Mouse (Mus musculus) layer of hippocampus, postnatal 14 days (tissue): Measurements from ENCODE around the gene Pacsin3. TPM values are rescaled to one million over a fixed set of nuclear protein-coding genes. Genes with fewer than 3 reads are reported as not detected.

ENCODE experiments used
- DNase-seq, 2 experiments: peaks; one replicate each; pipeline ENCODE4 v3.0.0; 2021 to 2022; ENCODE audit warnings: low spot score in 2 of 2, mixed read lengths in 1 of 2
- total RNA-seq, 2 experiments: library from RNA; stranded (reverse); gene quantifications; 2 replicates each; pipeline ENCODE4 v1.2.3; 2021

The Pacsin3 gene
- total RNA-seq, 2 experiments from 2014 or later: 23.2 to 25.5 TPM

- no peak for DNase-seq
These were observed 45.0 kb downstream of the Pacsin3 start for GRCm38 (mm10) chr2:91300784-91301183.

GRCm38 (mm10) chr2:91301836-91302235, 46.1 kb downstream of the Pacsin3 start:
- DNase-seq: no peak

DNA sequence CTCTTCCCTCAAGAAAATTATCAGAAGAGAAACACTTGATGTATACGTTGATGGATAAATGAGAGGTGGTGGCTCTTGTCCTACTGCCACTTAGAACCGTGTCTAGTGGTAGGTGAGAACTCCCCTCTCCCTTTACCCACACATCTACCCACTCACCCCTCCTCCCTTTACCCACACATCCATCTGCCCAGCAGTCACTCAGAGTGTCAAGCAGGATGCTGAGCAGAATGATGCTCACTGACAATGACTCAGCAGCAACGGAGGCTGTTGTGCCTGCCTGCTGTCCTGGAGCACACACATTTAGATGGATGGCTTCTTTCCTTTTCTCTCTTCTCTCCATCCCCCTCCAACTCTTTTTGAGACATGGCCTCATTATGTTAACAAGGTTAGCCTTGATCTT, 47.1 kb downstream of the Pacsin3 start:
- peak in 1 of 2 experiments; percentile 60 for DNase-seq

DNA sequence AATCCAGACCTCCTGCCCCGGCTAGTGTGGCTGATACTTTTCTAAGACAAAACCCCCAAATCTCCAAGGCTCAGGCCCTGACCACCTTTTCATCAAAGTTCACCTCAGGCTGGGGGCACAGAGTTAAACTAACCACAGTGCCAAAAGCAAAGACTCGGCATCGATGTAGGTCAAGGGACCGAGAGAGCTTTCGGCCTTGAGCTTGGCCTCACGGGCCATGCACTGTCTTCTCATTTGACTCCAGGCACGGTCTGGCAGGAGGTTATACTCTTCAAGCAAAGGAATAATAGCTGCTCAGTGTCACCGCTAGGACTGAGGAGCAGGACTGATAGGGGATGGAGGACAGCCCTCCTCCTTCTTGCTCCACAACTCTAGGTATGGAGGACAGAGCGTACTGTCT, 50.2 kb downstream of the Pacsin3 start:
- DNase-seq: no peak

DNA sequence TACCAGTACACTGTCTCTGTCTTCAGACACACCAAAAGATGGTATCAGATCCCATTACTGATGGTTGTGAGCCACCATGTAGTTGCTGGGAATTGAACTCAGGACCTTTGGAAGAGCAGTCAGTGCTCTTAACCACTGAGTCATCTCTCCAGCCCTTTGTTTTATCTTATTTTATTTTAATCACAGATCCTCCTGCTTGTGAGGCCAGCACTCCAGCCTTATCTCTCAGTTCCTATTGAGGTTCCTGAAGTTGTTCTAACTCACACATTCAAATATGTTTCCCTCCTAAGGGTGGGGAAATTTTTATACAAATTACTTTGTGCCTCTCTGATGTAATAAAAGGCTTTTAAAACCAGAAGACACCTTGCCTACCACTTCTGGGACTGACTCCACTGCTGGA, 50.8 kb downstream of the Pacsin3 start:
- DNase-seq: no peak

DNA sequence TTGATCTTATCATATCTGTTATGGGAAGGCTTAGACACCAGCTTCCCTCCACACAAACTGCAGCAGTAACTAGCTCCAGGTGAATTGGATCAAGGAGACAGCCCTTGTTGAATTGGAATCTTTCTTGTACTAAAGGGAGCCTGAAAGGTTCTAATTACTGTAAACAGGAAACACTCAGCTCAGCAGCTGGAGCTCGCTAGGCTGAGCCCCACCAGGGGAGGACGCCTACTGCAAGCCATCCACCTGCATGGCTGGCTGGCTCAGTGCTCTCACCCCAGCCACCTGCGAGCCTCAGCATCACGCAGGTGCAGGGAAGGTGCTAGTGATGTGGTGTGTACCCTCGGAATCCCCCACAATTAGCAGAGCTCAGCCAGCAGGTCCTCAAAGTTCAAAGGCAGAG, 52.9 kb downstream of the Pacsin3 start:
- DNase-seq: no peak

- DNase-seq: no peak
These were observed 53.8 kb downstream of the Pacsin3 start for GRCm38 (mm10) chr2:91309546-91309945.

DNA sequence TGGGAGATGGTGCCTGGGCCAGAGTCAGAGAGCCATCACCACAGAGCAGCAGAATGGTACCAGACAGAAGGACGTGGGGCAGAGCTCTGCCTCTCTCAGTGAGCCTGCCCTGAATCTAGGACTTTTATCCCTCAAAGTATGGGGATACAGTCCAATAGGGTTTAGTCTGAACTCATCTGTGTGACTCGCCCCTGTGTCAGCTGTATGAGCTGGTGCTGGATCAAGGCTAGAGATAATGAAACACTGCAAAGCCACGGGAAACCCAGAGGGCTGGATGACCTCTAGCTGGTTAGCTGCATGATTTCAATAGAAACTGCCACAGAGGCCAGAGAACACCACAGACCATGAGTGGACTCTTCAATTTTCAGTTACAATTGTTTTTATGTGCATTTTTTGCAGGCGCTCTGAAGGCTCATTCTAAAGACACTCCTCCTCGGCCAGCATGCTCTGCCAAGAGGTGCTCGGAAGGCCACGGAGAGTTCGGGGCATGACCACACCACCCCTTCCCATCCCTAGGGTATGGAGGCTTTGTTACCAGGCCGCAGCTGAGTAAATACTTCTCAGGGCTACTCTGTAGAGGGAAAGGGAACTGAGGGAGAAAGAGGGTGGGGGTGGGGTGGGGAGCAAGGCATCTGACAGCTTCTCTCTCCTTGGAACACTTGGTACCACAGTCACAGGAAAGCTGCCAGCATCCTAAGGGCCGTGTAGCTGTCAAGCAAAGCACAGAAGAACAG, 57.0 kb downstream of the Pacsin3 start:
- DNase-seq: peak in 1 of 2 experiments; percentile 42

- DNase-seq: no peak
These were observed 58.4 kb downstream of the Pacsin3 start for GRCm38 (mm10) chr2:91314184-91314583.

Other genes with a start within 250 kb of the Pacsin3 start
- under 1 TPM; 0.35 to 0.43 TPM for gene Rapsn, start 220.3 kb upstream of the Pacsin3 start, total RNA-seq
- gene Psmc3, start 201.9 kb upstream of the Pacsin3 start, total RNA-seq: 100 to 1,000 TPM; 214 to 234 TPM
- gene Slc39a13, start 185.5 kb upstream of the Pacsin3 start, total RNA-seq: 10 to 100 TPM; 24.7 to 29.6 TPM
- 1 to 10 TPM; 4.0 to 4.5 TPM for gene Spi1, start 173.6 kb upstream of the Pacsin3 start, total RNA-seq
- under 1 TPM; 0.48 to 0.62 TPM for gene Mybpc3, start 137.8 kb upstream of the Pacsin3 start, total RNA-seq
- gene Madd, start 72.1 kb upstream of the Pacsin3 start, total RNA-seq: 100 to 1,000 TPM; 197 to 207 TPM
- 1 to 10 TPM; 3.3 to 5.1 TPM for gene Nr1h3, start 53.1 kb upstream of the Pacsin3 start, total RNA-seq
- gene Acp2, start 53.1 kb upstream of the Pacsin3 start, total RNA-seq: 10 to 100 TPM; 57.3 to 57.9 TPM
- 1 to 10 TPM; 7.3 to 9.1 TPM for gene Ddb2, start 19.0 kb upstream of the Pacsin3 start, total RNA-seq
- gene Arfgap2, start 9.0 kb downstream of the Pacsin3 start, total RNA-seq: 10 to 100 TPM; 63.9 to 65.1 TPM
- gene 1110051M20Rik, start 188.8 kb downstream of the Pacsin3 start, total RNA-seq: 100 to 1,000 TPM in 1 of 2 experiments, 10 to 100 TPM in 1; 90.8 to 106 TPM
- 10 to 100 TPM; 38.0 to 40.2 TPM for gene Lrp4, start 201.6 kb downstream of the Pacsin3 start, total RNA-seq